Mouse (Mus musculus) C2C12 (cell line): Measurements from ENCODE around the gene Eif4g3. TPM values are rescaled to one million over a fixed set of nuclear protein-coding genes. Genes with fewer than 3 reads are reported as not detected.
A peak's percentile ranks its signal among the peaks of the same experiment; 100 is the strongest.

Experiments used
- H3K27me3 ChIP-seq: one replicate; pipeline ENCODE4 v1.6.1; 2011; ENCODE audit not compliant: control insufficient read depth, insufficient read depth, insufficient read length
- H3K36me3 ChIP-seq: one replicate; pipeline ENCODE4 v1.6.1; 2011; ENCODE audit not compliant: control insufficient read depth, insufficient read depth
- H3K4me3 ChIP-seq: one replicate; pipeline ENCODE4 v1.5.1; 2011; ENCODE audit warnings: mild to moderate bottlenecking, control low read depth; ENCODE audit not compliant: poor library complexity, insufficient read depth, severe bottlenecking
- H3K79me2 ChIP-seq: one replicate; pipeline ENCODE4 v1.6.1; 2011; ENCODE audit not compliant: control insufficient read depth, insufficient read depth
- H3K79me3 ChIP-seq: one replicate; pipeline ENCODE4 v1.6.1; 2011; ENCODE audit warnings: low read depth, control low read depth
- H3ac ChIP-seq: one replicate; pipeline ENCODE3; 2011; ENCODE audit warnings: low read depth; ENCODE audit not compliant: control insufficient read depth, insufficient read length
- CEBPB ChIP-seq: IDR thresholded peaks from one replicate; pipeline ENCODE4 v1.6.1; 2011; ENCODE audit warnings: low read depth, mild to moderate bottlenecking, control low read depth, moderate library complexity
- CTCF ChIP-seq: IDR thresholded peaks from one replicate; pipeline ENCODE4 v1.5.1; 2011; ENCODE audit not compliant: control insufficient read depth, insufficient read depth, insufficient read length
- FOSL1 ChIP-seq: IDR thresholded peaks from one replicate; pipeline ENCODE4 v1.8.0; 2011; ENCODE audit warnings: mild to moderate bottlenecking, low read length; ENCODE audit not compliant: poor library complexity, insufficient read depth, severe bottlenecking
- MAX ChIP-seq: IDR thresholded peaks from one replicate; pipeline ENCODE4 v1.6.1; 2011; ENCODE audit warnings: mild to moderate bottlenecking, control low read depth
- MYOD1 ChIP-seq: IDR thresholded peaks from one replicate; pipeline ENCODE4 v1.6.1; 2011; ENCODE audit warnings: low read depth; ENCODE audit not compliant: control insufficient read depth, insufficient read length
- MYOG ChIP-seq: IDR thresholded peaks from one replicate; pipeline ENCODE4 v1.6.1; 2011; ENCODE audit not compliant: control insufficient read depth, insufficient read length; ENCODE audit errors: extremely low read depth
- USF1 ChIP-seq: IDR thresholded peaks from one replicate; pipeline ENCODE4 v1.6.1; 2011; ENCODE audit warnings: low read depth, mild to moderate bottlenecking, control low read depth, moderate library complexity
- polyA plus RNA-seq: library from polyadenylated mRNA; unstranded; fragments of >200 nt; fragmentation: generic; extraction: Trizol; gene quantifications from one replicate; pipeline ENCODE4 v1.2.1, GENCODE M21; 2012; ENCODE audit warnings: missing spikeins

Gene Eif4g3
- polyA plus RNA-seq, 1 experiment = 24.3 TPM

- no peak overlapping the region for H3K4me3 ChIP-seq
- no peaks in the 10 kb centered on the region for H3K27me3 ChIP-seq
- no peak for TF ChIP-seq MYOG
- no peak for TF ChIP-seq CEBPB
- TF ChIP-seq CTCF = no peak
- no peak for TF ChIP-seq USF1
- no peak for TF ChIP-seq MYOD1
- no peak for TF ChIP-seq FOSL1
- no peak for TF ChIP-seq MAX
- peaks cover 10% of the 10 kb centered on the region for H3K79me3 ChIP-seq
- H3ac ChIP-seq = no peak overlapping the region
- peaks cover 23% of the 10 kb centered on the region for H3K79me2 ChIP-seq
- peaks cover 9% of the 10 kb centered on the region for H3K36me3 ChIP-seq
Measured at GRCm38 (mm10) chr4:138073086-138073485, 80.3 kb downstream of the Eif4g3 start.

GRCm38 (mm10) chr4:138073531-138073930, 80.7 kb downstream of the Eif4g3 start:
- no peak for TF ChIP-seq FOSL1
- no peak for TF ChIP-seq CTCF
- TF ChIP-seq MYOG = no peak
- no peak for TF ChIP-seq USF1
- TF ChIP-seq MAX = no peak
- no peak for TF ChIP-seq MYOD1
- no peak for TF ChIP-seq CEBPB
- Histone ChIP-seq H3ac (no peak overlapping the region), H3K79me3 (peaks cover 13% of the 10 kb centered on the region), H3K27me3 (no peaks in the 10 kb centered on the region), H3K4me3 (no peak overlapping the region), H3K36me3 (peaks cover 9% of the 10 kb centered on the region), H3K79me2 (peaks cover 28% of the 10 kb centered on the region)

- H3ac ChIP-seq = no peak overlapping the region
- TF ChIP-seq MYOG = no peak
- TF ChIP-seq MYOD1 = no peak
- no peak for TF ChIP-seq USF1
- no peak for TF ChIP-seq FOSL1
- no peak for TF ChIP-seq CEBPB
- no peak for TF ChIP-seq CTCF
- no peak for TF ChIP-seq MAX
- H3K36me3 ChIP-seq = peaks cover 10% of the 10 kb centered on the region
- peaks cover 43% of the 10 kb centered on the region for H3K79me2 ChIP-seq
- no peak overlapping the region for H3K4me3 ChIP-seq
- peaks cover 24% of the 10 kb centered on the region for H3K79me3 ChIP-seq
- no peaks in the 10 kb centered on the region for H3K27me3 ChIP-seq
Measured at GRCm38 (mm10) chr4:138074896-138075584, 82.2 kb downstream of the Eif4g3 start.

GRCm38 (mm10) chr4:138077663-138078295, 85.0 kb downstream of the Eif4g3 start:
- TF ChIP-seq USF1 (peak; percentile 77), MYOG (no peak)
- Histone ChIP-seq H3K36me3 (peaks cover 11% of the 10 kb centered on the region), H3K79me3 (peaks cover 29% of the 10 kb centered on the region), H3K27me3 (no peaks in the 10 kb centered on the region), H3K79me2 (peaks cover 60% of the 10 kb centered on the region), H3ac (no peak overlapping the region), H3K4me3 (no peak overlapping the region)

GRCm38 (mm10) chr4:138079234-138079633, 86.4 kb downstream of the Eif4g3 start:
- Histone ChIP-seq H3K27me3 (no peaks in the 10 kb centered on the region), H3K36me3 (peaks cover 26% of the 10 kb centered on the region), H3K79me3 (peaks cover 28% of the 10 kb centered on the region)

GRCm38 (mm10) chr4:138082466-138082865, 89.6 kb downstream of the Eif4g3 start:
- Histone ChIP-seq H3K27me3 (no peaks in the 10 kb centered on the region), H3K4me3 (no peak overlapping the region), H3ac (no peak overlapping the region), H3K36me3 (peaks cover 30% of the 10 kb centered on the region), H3K79me3 (peaks cover 19% of the 10 kb centered on the region), H3K79me2 (peaks cover 37% of the 10 kb centered on the region)
- TF ChIP-seq MYOD1 (no peak), MAX (no peak), MYOG (no peak), FOSL1 (no peak), CTCF (no peak), CEBPB (no peak), USF1 (no peak)

More at GRCm38 (mm10) chr4:138079234-138079633, 86.4 kb downstream of the Eif4g3 start:
- TF ChIP-seq MYOD1 (no peak), CEBPB (no peak), MYOG (no peak), FOSL1 (no peak), MAX (no peak), USF1 (no peak), CTCF (no peak)
- Histone ChIP-seq H3ac (no peak overlapping the region), H3K79me2 (peaks cover 58% of the 10 kb centered on the region), H3K4me3 (no peak overlapping the region)
